Mouse (Mus musculus): ENCODE results near the gene D630023F18Rik. TPM values are rescaled to one million over a fixed set of nuclear protein-coding genes. Genes with fewer than 3 reads are reported as not detected.

D630023F18Rik gene
- total RNA-seq, 2 experiments from 2014 or later, result 18.2 to 18.6 TPM

- DNase-seq (ENCODE audit: low spot score in 2 of 2), result peak; percentile 76 to 79
Observed at GRCm38 (mm10) chr1:65112031-65112806, 10.8 kb downstream of the D630023F18Rik start.

- DNase-seq (ENCODE audit: low spot score in 2 of 2), result no peak
Observed at GRCm38 (mm10) chr1:65109756-65110435, 13.1 kb downstream of the D630023F18Rik start.

GRCm38 (mm10) chr1:65109196-65109595, 13.8 kb downstream of the D630023F18Rik start:
- no peak for DNase-seq (ENCODE audit: low spot score in 2 of 2)

GRCm38 (mm10) chr1:65107654-65108279, 15.2 kb downstream of the D630023F18Rik start:
- DNase-seq (ENCODE audit: low spot score in 2 of 2), result no peak

- DNase-seq (ENCODE audit: low spot score in 2 of 2), result no peak
Observed at GRCm38 (mm10) chr1:65103273-65103672, 19.7 kb downstream of the D630023F18Rik start, which contains the start of gene Cryga. Gene Cryga, minus strand, starts transcription at chr1:65103373.

- DNase-seq (ENCODE audit: low spot score in 2 of 2), result no peak
Observed at GRCm38 (mm10) chr1:65096953-65097352, 26.1 kb downstream of the D630023F18Rik start.

GRCm38 (mm10) chr1:65091566-65091965, 31.4 kb downstream of the D630023F18Rik start:
- no peak for DNase-seq (ENCODE audit: low spot score in 2 of 2)

GRCm38 (mm10) chr1:65090370-65090769, 32.6 kb downstream of the D630023F18Rik start:
- DNase-seq (ENCODE audit: low spot score in 2 of 2), result no peak

- DNase-seq (ENCODE audit: low spot score in 2 of 2), result no peak
Observed at GRCm38 (mm10) chr1:65088567-65089356, 34.3 kb downstream of the D630023F18Rik start.

- DNase-seq (ENCODE audit: low spot score in 2 of 2), result no peak
Observed at GRCm38 (mm10) chr1:65082188-65082587, 40.8 kb downstream of the D630023F18Rik start, which contains the start of gene Crygb. Gene Crygb, minus strand, starts transcription at chr1:65082288.

GRCm38 (mm10) chr1:65075607-65076006, 47.4 kb downstream of the D630023F18Rik start:
- no peak for DNase-seq (ENCODE audit: low spot score in 2 of 2)

GRCm38 (mm10) chr1:65073589-65073988, 49.4 kb downstream of the D630023F18Rik start, which contains the start of gene Crygc:
Gene Crygc, minus strand, starts transcription at chr1:65073689.
- DNase-seq (ENCODE audit: low spot score in 2 of 2), result no peak

GRCm38 (mm10) chr1:65067842-65068241, 55.2 kb downstream of the D630023F18Rik start:
- DNase-seq (ENCODE audit: low spot score in 2 of 2), result no peak

GRCm38 (mm10) chr1:65064201-65064600, 58.8 kb downstream of the D630023F18Rik start:
- DNase-seq (ENCODE audit: low spot score in 2 of 2), result no peak

- DNase-seq (ENCODE audit: low spot score in 2 of 2), result no peak
Observed at GRCm38 (mm10) chr1:65063352-65063751, 59.7 kb downstream of the D630023F18Rik start, which contains the start of gene Crygd. Gene Crygd, minus strand, starts transcription at chr1:65063452.

Other genes with a start within 250 kb of the D630023F18Rik start
- gene Plekhm3, start 166.4 kb downstream of the D630023F18Rik start, total RNA-seq (2021), result 10 to 100 TPM; 21.7 to 26.2 TPM
- gene Akr1cl, start 90.5 kb downstream of the D630023F18Rik start, total RNA-seq (2021), result not detected
- not detected for gene Cryge, start 72.1 kb downstream of the D630023F18Rik start, total RNA-seq (2021)
- not detected for gene Crygd, start 59.8 kb downstream of the D630023F18Rik start, total RNA-seq (2021)
- gene Crygc, start 49.5 kb downstream of the D630023F18Rik start, total RNA-seq (2021), result not detected
- not detected for gene Crygb, start 40.9 kb downstream of the D630023F18Rik start, total RNA-seq (2021)
- 1 to 10 TPM in 1 of 2 experiments, under 1 TPM in 1; 0.78 to 1.7 TPM for gene Cryga, start 19.8 kb downstream of the D630023F18Rik start, total RNA-seq (2021)
- gene Gm28845, start 3.7 kb downstream of the D630023F18Rik start, total RNA-seq (2021), result 1 to 10 TPM in 1 of 2 experiments, not detected in 1; 2.2 TPM
- 100 to 1,000 TPM; 133 to 146 TPM for gene Idh1, start 63.3 kb upstream of the D630023F18Rik start, total RNA-seq (2021)
- 10 to 100 TPM; 37.3 to 37.9 TPM for gene Pikfyve, start 63.5 kb upstream of the D630023F18Rik start, total RNA-seq (2021)
- 1 to 10 TPM; 1.9 to 2.1 TPM for gene Pth2r, start 158.8 kb upstream of the D630023F18Rik start, total RNA-seq (2021)